Mouse (Mus musculus): Measurements from ENCODE around the gene Spata22.
"Not testable (repeated sequence)": the region's sequence is repeated elsewhere in the genome, so short reads cannot be mapped to it uniquely, and the experiment has no call there.

DNA sequence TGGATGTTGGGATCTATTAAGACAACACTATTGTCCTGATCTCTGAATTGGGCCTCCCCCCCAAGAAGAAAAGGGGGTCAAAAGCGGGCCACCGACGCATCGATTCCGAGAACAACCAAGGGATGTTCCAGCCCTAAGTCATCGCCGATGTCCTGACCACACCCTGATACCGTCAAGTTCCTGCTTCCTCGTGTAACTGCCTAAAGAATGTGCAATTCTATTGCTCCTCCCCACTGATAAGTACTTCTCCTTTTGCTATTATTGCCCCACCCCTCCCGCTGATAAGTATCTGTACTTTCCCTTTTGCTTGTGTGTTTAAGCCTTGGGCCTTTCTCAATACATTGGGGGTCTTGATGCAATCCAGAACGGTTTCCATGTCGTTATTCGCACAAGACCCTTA lies 8.5 kb upstream of the Spata22 start:
- not testable (repeated sequence) for TF ChIP-seq POLR2A (IDR thresholded peaks at IDR 0.05; ENCODE audit: control insufficient read depth, low read depth, low read length); CTCF (IDR thresholded peaks at IDR 0.05; ENCODE audit: control insufficient read depth, insufficient read depth, insufficient replicate concordance, low read depth, low read length)

Measured in testis, adult 2 months (tissue).